Comparison of ENCODE assay signal across 18 mouse cellular contexts in the genomic region with DNA sequence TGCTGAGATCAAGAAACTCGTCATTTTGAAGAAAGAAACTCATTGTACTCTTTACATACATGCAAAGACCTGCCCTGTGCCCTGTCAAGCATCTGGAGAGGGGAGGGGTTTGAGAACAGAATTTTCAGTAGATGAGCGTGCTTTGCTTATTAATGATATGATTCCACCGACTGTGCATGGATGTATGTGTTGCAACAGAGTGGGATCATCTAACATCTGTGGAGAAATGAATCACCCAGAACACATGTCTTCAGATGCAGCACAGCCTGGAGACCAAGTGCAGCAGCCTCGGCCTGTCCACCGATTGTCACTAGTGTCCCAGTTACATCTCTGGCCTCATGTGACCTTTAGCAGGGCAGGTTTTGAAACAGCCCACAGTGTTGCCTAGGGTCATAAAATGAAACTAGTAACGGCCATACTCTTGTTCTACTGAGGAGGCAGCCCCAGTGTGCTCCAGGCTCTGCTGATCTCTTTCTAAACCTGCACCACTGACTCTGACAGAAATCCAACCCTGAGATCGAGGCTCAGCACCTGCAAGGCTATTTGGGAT. TPM values are rescaled to one million over a fixed set of nuclear protein-coding genes. Genes with fewer than 3 reads are reported as not detected.
"Had no signal": no experiment of that assay in that cellular context is flagged by ENCODE, and none has a peak within 500 bp of the region (broad histone marks: within the 10 kb centered on the region; RNA-seq: fewer than 3 reads in every experiment).

No protein-coding gene starts in this region.

- H3K4me1 ChIP-seq: limb, embryonic 10.5 days; megakaryocyte, embryonic 14.5 days; stomach, embryonic 15.5 days had no signal

- ATAC-seq: midbrain, embryonic 15.5 days had no signal

- H3K4me2 ChIP-seq: liver, embryonic 15.5 days; lung, embryonic 15.5 days; midbrain, embryonic 11.5 days; midbrain, embryonic 15.5 days; neural tube, embryonic 13.5 days; stomach, embryonic 15.5 days had no signal

- DNase-seq: kidney, adult 11 months; kidney, adult 9 months; kidney, postnatal 36 days; lung, postnatal 14 days; right cerebral cortex, postnatal 14 days; thymus, adult 2 months; thymus, postnatal 36 days had no signal

- H3K27ac ChIP-seq: kidney, postnatal 0 days; limb, embryonic 10.5 days; liver, embryonic 15.5 days; lung, embryonic 15.5 days; macrophage; midbrain, embryonic 15.5 days; neural tube, embryonic 13.5 days; stomach, embryonic 15.5 days had no signal

- H3K36me3 ChIP-seq: limb, embryonic 10.5 days; liver, embryonic 15.5 days; lung, embryonic 15.5 days; midbrain, embryonic 15.5 days; neural tube, embryonic 13.5 days; stomach, embryonic 15.5 days had no signal

- H3K9me3 ChIP-seq: limb, embryonic 10.5 days; liver, embryonic 15.5 days; lung, embryonic 15.5 days; megakaryocyte, embryonic 14.5 days; midbrain, embryonic 15.5 days; neural tube, embryonic 13.5 days; stomach, embryonic 15.5 days had no signal

- H3K4me3 ChIP-seq: limb, embryonic 10.5 days; liver, embryonic 15.5 days; lung, embryonic 15.5 days; megakaryocyte, embryonic 14.5 days; midbrain, embryonic 15.5 days; neural tube, embryonic 13.5 days; stomach, embryonic 15.5 days had no signal

- H3K27me3 ChIP-seq: liver, embryonic 15.5 days; lung, embryonic 15.5 days; midbrain, embryonic 15.5 days; neural tube, embryonic 13.5 days; stomach, embryonic 15.5 days had no signal

- H3K9ac ChIP-seq: liver, embryonic 15.5 days; lung, embryonic 15.5 days; midbrain, embryonic 15.5 days; neural tube, embryonic 13.5 days; stomach, embryonic 15.5 days had no signal

RNA-seq across cellular contexts. Expression of a gene that starts 16.2 kb away (rescaled TPM):
- polyA plus RNA-seq: limb, embryonic 10.5 days; macrophage; midbrain, embryonic 11.5 days; testis, adult 2 months had no signal
